Mouse (Mus musculus): ENCODE results near the gene Rxfp2.

The Rxfp2 gene

DNA sequence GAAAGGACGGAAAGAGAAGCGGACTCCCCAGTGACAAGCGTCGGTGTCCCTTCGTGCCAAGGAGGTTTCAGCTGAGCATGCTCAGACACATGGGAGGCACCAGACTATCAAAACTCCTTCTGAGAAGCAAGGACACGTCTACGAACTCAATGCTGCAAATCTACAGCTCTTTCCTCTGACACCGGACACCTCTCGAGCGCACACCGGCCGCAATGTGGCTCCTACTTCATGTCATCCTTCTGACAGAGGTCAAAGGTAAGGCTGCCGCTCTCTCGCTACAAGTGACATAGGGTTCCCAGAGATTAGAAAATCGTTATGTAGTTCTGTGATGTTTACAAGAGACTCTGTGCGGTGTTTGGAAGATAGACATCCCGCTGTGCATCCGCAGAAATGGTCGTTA is at the start of gene Rxfp2:
Gene Rxfp2 (plus strand): TSS at position 20 of the 400 bp plus-strand sequence.
- DNase-seq: no peak

DNA sequence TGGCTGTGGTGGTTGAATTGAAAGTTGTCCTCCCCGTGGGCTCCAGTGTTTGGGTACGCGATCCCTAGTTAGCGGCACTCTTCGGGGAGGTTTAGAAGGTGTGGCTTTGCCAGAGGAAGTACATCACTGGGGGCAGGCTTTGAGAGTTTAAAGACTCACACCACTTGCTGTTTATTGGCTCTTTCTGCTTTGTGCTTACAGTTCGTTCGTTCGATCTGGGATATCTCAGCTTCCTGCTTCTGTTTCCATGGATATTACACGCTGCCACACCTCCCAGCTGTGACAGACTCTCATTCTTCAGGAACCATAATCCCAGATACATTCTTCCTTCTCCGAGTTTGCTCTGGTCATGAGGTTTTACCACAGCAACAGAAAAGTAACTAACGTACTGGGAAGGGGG is 48.2 kb upstream of the Rxfp2 start:
- DNase-seq: no peak

DNA sequence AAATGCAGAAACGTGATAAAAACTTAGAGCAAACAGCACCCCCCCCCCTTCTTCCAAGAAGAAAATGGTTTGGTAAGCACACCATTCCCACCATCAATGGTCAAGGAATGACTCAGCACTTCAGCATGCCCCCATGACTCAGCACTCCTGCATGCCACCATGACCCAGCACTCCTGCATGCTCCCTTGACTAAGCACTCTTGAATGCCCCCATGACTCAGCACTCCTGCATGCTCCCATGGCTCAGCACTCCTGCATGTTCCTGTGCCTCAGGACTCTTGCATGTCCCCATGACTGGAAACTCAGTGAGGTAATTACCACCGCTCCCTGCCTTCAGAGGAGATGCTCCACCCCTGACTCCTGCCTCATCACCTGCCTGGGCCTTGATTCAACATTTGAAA is 41.4 kb upstream of the Rxfp2 start:
- no peak for DNase-seq

DNA sequence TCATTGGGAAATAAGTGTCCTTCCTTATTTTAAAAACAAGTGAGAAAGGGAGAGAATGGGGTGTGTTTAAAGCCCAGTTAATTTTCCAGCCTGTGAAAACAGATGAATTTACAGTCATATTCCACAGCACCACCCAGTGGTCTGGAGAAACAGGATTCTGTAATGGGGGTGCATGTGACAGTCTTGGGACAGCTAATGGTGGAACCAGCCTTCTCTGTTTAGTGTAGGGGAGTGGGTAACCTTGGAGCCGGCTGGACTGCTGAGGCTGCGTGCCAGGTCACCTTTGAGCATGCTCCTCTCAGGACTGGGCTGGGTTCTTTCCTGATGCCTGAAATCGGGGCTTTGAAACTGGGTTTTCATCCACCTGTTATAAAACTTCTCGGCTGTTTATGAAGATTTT is 34.9 kb upstream of the Rxfp2 start:
- peak; percentile 6 to 14 for DNase-seq

- DNase-seq: no peak
These were observed 23.9 kb upstream of the Rxfp2 start for GRCm38 (mm10) chr5:149994578-149994977.

- no peak for DNase-seq
These were observed 21.9 kb upstream of the Rxfp2 start for GRCm38 (mm10) chr5:149996614-149997013.

DNA sequence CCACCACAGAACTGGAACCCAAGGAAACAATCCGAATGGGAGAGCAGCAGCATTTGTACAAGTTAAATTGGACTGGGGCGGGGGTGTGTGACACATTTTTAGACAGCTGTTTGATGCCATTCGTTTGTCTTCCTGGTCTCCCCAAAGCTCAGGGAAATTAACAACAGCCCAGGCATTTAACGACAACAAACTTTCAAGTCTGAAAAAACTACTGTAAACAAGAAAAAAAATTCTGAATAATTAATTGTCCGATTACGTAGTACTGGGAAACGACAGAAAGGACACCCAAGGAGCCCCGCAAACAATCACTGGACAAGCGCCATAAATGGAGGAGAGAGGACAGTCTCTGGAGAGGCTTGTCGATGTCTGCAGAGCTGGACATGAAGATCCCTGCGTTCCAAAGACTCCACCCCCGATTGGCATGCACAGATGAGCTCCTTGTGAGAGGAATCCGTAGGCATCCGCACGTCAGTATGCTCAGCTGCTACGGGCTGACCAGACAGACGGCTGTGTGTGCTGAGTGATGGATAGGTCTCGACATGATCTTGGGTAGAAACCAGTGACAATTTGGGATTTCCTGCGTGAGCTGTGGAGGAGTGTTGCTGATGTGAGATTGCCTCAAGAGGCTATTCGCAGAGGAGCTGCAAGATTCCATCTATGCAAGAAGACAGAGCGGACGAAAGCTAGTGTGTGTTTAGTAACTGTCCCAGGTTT is 21.0 kb upstream of the Rxfp2 start:
- DNase-seq: peak in 1 of 2 experiments; percentile 13

GRCm38 (mm10) chr5:149998311-149998710 is 20.2 kb upstream of the Rxfp2 start:
- DNase-seq: no peak

DNA sequence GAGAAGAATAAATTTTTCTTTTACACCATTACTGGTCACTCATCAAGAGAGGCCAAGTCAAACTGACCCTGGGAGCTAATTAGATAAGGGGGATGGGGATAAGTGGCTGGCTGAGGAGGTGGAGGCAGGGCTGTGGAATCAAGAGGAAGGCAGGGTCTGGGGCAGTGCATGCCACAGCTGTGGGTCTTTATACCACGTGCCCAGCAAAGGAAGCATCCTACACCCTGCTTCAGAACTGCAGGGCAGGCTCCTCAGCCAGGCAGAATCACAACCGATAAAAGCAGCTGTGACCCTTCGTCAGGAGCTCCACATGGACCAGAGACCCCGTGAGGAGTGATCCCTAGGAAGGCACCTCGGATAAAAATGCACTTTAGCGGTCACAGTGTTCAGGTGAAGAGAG is 13.1 kb upstream of the Rxfp2 start:
- DNase-seq: no peak

DNA sequence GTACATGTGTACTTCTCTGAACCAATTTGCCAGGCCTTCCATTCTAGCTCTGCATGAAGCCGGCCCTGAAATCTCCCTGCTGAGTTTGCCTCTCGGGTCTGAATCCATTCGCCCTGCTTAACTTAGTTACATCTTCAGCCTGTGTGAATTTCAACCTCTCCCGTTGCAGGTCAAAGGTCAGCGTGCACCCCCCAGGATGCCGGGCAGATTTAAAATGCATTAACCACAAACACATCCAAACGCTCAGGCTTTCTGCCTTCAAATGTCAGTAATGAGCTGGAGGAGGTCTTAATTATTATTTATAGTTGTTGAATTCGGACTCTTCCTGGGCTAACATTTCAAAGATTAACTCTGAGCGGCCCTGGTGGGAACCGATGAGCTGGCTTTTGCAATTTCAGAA is 1.6 kb upstream of the Rxfp2 start:
- DNase-seq: no peak

DNA sequence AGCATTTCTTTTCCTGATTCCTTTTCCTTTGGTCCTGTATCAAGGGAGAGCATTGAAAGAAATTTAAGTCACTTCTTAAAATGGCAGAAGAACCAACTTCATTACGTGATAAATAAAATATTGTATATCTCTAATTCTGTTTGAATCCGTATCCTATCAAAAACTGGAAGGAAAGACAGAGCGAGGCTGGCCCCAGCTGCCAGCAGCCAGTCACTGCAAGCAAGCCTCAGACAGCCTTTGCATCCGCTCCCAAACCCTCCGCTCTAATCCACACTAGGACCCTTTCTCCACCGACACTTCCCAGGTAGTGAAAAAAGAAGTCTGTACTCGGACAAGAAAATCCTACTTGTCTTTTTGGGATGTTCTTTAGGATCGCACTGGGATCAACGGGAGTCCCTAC is 803 bp upstream of the Rxfp2 start:
- no peak for DNase-seq

- peak; percentile 87 to 90 for DNase-seq
These were observed 2.4 kb downstream of the Rxfp2 start for GRCm38 (mm10) chr5:150020851-150021250.

GRCm38 (mm10) chr5:150021805-150022204 is 3.3 kb downstream of the Rxfp2 start:
- DNase-seq: peak; percentile 14 to 20

GRCm38 (mm10) chr5:150022556-150022955 is 4.1 kb downstream of the Rxfp2 start:
- no peak for DNase-seq

DNA sequence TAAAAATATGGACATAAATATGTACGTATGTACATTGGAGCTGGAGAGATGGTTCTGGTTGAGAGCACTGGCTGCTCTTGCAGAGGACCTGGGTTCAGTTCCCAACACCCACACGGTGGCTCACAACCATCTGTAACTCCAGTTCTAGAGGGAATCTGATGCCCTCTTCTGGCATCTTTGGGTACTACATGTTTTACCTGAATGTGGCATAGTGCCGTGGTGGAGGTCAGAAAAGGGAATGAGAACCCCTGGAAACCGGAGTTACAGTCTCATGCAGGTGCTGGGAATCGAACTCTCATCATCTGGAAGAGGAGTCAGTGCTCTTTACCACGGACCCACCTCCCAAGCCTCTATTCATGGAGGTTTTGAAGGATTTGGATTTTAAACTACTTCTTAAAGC is 5.0 kb downstream of the Rxfp2 start:
- peak in 1 of 2 experiments; percentile 11 for DNase-seq

DNA sequence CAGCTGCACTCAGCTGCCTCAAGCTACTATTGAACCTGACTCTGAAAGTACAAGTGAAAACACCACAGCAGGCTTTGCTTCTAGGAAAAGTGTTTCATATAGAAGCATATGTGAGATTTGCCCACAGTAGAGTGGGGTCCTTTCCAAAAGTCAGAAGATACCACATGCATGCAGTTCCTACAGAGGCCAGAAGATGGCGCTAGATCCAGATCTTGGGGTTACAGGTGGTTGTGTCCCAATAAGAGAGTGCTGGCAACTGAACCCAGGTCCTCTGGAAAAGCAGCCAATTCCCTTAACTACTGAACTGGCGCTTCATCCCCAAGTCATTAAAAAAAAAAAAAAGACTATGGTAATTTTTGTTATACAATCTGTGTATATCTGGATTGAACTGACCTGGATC is 5.7 kb downstream of the Rxfp2 start:
- DNase-seq: peak in 1 of 2 experiments; percentile 15

GRCm38 (mm10) chr5:150024901-150025300 is 6.4 kb downstream of the Rxfp2 start:
- DNase-seq: no peak

DNA sequence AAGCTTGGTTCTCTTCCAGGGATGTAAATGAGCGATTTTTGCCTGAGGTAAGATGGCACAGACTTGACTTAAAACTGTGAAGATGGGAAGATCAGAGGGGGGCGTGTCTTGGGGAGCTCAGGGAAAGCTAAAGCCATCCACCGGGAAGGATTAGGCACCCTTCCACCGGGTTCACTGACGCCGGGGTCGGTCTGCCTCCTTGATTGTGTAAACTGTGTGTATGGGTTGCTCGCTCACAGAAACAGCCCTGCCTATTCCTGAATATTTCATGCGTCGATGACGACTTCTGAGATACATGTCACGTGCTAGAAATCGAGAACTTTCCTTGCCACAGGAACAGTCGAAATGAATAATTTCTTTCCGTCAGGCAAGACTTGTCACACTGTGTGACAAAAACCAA is 6.9 kb downstream of the Rxfp2 start:
- no peak for DNase-seq

GRCm38 (mm10) chr5:150026509-150027087 is 8.1 kb downstream of the Rxfp2 start:
- DNase-seq: no peak

- DNase-seq: no peak
These were observed 12.7 kb downstream of the Rxfp2 start for GRCm38 (mm10) chr5:150031201-150031600.

DNA sequence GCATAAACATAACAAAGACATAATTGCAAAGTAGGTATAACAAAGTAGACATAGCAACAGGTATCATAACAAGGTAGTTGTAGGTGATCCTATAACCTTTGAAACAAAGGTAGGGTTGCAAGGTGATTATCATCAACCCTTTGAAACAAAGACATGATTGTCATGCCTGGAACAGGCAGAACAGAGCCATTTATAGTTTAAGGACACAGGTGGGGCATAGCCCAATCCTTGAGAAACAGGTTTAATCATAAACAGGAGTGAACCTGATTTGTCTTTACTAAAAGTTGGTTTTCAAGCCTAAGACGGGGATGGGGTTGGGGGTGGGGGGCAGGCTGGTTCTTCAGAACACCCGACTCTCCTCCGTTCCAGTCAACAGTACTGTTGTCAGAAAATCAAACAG is 13.2 kb downstream of the Rxfp2 start:
- no peak for DNase-seq

DNA sequence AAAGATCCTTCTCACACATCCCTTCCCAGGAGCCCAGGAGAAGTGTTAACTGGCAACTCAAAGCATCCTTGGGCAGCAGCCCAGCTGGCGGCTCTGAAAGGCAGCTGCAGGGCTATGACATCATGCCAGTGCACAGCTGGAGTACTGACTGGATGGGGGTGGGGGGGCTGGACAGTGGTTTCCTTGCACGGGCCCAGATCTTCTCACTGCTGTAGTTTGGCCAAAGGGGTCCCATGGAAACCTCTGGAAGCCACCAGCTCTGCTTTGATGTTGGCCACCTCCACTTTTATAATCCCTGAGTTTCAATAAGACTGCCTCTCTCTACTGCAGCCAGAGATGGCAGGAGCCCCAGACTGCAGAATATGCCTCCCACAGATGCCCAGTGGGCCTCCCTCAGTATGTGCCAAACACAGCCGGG is 13.6 kb downstream of the Rxfp2 start:
- DNase-seq: peak; percentile 26 to 62

- no peak for DNase-seq
These were observed 17.8 kb downstream of the Rxfp2 start for GRCm38 (mm10) chr5:150036286-150036685.

- DNase-seq: no peak
These were observed 18.4 kb downstream of the Rxfp2 start for GRCm38 (mm10) chr5:150036918-150037317.

DNA sequence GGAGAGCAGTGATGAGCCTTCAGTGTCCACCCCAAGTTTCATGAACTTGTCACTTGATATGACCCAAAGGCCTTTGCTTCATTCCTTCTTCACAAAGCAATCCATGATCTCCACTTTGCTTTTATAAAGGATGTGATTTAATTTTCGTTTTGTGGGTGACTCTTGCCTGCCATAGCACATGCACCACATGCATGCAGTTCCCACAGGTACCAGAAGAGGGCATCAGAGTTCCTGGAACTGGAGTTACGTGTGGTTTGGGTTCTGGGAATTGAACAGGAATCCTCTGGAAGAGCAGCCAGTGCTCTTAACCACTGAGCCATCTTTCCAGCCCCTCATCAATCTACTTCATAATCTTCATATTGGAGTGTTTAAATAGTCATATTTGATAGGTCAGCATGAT is 26.1 kb downstream of the Rxfp2 start:
- DNase-seq: no peak
